Mouse (Mus musculus): Measurements from ENCODE around the gene Mrgpra2a. TPM values are rescaled to one million over a fixed set of nuclear protein-coding genes. Genes with fewer than 3 reads are reported as not detected.

Mrgpra2a gene
- polyA plus RNA-seq, 1 experiment from 2014 or later = not detected

- Histone ChIP-seq H3K27ac (ENCODE audit: low read depth, low read length) (no peak overlapping the region), H3K9me3 (ENCODE audit: control insufficient read depth, low read length) (peaks cover 5% of the 10 kb centered on the region; the same call in 1 of the 2 replicates), H3K36me3 (ENCODE audit: control insufficient read depth, insufficient read depth, low read length) (no peaks in the 10 kb centered on the region), H3K4me1 (ENCODE audit: control insufficient read depth, insufficient read depth, low read length) (no peaks in the 10 kb centered on the region), H3K9ac (ENCODE audit: low read length) (no peak overlapping the region), H3K4me3 (ENCODE audit: low read depth, low read length) (no peak overlapping the region), H3K27me3 (ENCODE audit: control insufficient read depth, insufficient read depth, low read length) (no peaks in the 10 kb centered on the region), H3K4me2 (ENCODE audit: low read depth) (no peak overlapping the region)
- ATAC-seq (ENCODE audit: insufficient read depth, low FRiP score, low TSS enrichment) (no peak), DNase-seq (ENCODE audit: low spot score) (no peak)
- WGBS = 58% methylated on average over 2 of the region's 2 CpGs
Measured at GRCm38 (mm10) chr7:47410602-47411001, 41.3 kb downstream of the Mrgpra2a start.

GRCm38 (mm10) chr7:47409545-47409944 is 42.4 kb downstream of the Mrgpra2a start:
- Histone ChIP-seq H3K4me2 (ENCODE audit: low read depth) (no peak overlapping the region), H3K4me1 (ENCODE audit: control insufficient read depth, insufficient read depth, low read length) (no peaks in the 10 kb centered on the region), H3K4me3 (ENCODE audit: low read depth, low read length) (no peak overlapping the region), H3K27ac (ENCODE audit: low read depth, low read length) (no peak overlapping the region), H3K9ac (ENCODE audit: low read length) (no peak overlapping the region), H3K9me3 (ENCODE audit: control insufficient read depth, low read length) (peaks cover 5% of the 10 kb centered on the region; the same call in 1 of the 2 replicates), H3K27me3 (ENCODE audit: control insufficient read depth, insufficient read depth, low read length) (no peaks in the 10 kb centered on the region), H3K36me3 (ENCODE audit: control insufficient read depth, insufficient read depth, low read length) (no peaks in the 10 kb centered on the region)
- 47% methylated on average over 1 of the region's 1 CpGs for WGBS
- DNase-seq (ENCODE audit: low spot score) = no peak
- ATAC-seq (ENCODE audit: insufficient read depth, low FRiP score, low TSS enrichment) = no peak

GRCm38 (mm10) chr7:47401125-47401524 is 50.8 kb downstream of the Mrgpra2a start:
- H3K4me2 ChIP-seq (ENCODE audit: low read depth) = no peak overlapping the region
- no peaks in the 10 kb centered on the region for H3K4me1 ChIP-seq (ENCODE audit: control insufficient read depth, insufficient read depth, low read length)
- DNase-seq (ENCODE audit: low spot score) (no peak), ATAC-seq (ENCODE audit: insufficient read depth, low FRiP score, low TSS enrichment) (no peak)
- no peaks in the 10 kb centered on the region for H3K36me3 ChIP-seq (ENCODE audit: control insufficient read depth, insufficient read depth, low read length)
- H3K4me3 ChIP-seq (ENCODE audit: low read depth, low read length) = no peak overlapping the region
- H3K9ac ChIP-seq (ENCODE audit: low read length) = no peak overlapping the region
- no peaks in the 10 kb centered on the region for H3K27me3 ChIP-seq (ENCODE audit: control insufficient read depth, insufficient read depth, low read length)
- H3K27ac ChIP-seq (ENCODE audit: low read depth, low read length) = no peak overlapping the region
- H3K9me3 ChIP-seq (ENCODE audit: control insufficient read depth, low read length) = peaks cover 2% of the 10 kb centered on the region; the same call in 1 of the 2 replicates

Other genes with a start within 250 kb of the Mrgpra2a start
- gene Mrgpra6, start 247.2 kb downstream of the Mrgpra2a start, polyA plus RNA-seq (2014; fragmentation: Nextera tagmentation; extraction: Ambion mirVana) = not detected in 2 replicates
- not detected in 2 replicates for gene Mrgpra9, start 199.3 kb downstream of the Mrgpra2a start, polyA plus RNA-seq (2014; fragmentation: Nextera tagmentation; extraction: Ambion mirVana)
- not detected in 2 replicates for gene Mrgpra1, start 97.9 kb downstream of the Mrgpra2a start, polyA plus RNA-seq (2014; fragmentation: Nextera tagmentation; extraction: Ambion mirVana)
- not detected in 2 replicates for gene Mrgpra2b, start 76.7 kb upstream of the Mrgpra2a start, polyA plus RNA-seq (2014; fragmentation: Nextera tagmentation; extraction: Ambion mirVana)
- not detected in 2 replicates for gene Mrgpra3, start 149.2 kb upstream of the Mrgpra2a start, polyA plus RNA-seq (2014; fragmentation: Nextera tagmentation; extraction: Ambion mirVana)